Mouse (Mus musculus) activated CD4-positive, CD25-positive, alpha-beta regulatory T cell, adult 4 months (primary cell): ENCODE results near the gene Olfr742. TPM values are rescaled to one million over a fixed set of nuclear protein-coding genes. Genes with fewer than 3 reads are reported as not detected.

Experiments
- ATAC-seq: one replicate; pipeline ENCODE4 v1.8.0; 2017
- polyA plus RNA-seq, 2 experiments: library from polyadenylated mRNA; unstranded; fragments of 100-300 nt; shearing (Covaris generic); gene quantifications; one replicate each; pipeline ENCODE4 v1.2.1; 2017

Gene Olfr742
- polyA plus RNA-seq, result under 1 TPM in 1 of 2 experiments, not detected in 1; 0.25 TPM

DNA sequence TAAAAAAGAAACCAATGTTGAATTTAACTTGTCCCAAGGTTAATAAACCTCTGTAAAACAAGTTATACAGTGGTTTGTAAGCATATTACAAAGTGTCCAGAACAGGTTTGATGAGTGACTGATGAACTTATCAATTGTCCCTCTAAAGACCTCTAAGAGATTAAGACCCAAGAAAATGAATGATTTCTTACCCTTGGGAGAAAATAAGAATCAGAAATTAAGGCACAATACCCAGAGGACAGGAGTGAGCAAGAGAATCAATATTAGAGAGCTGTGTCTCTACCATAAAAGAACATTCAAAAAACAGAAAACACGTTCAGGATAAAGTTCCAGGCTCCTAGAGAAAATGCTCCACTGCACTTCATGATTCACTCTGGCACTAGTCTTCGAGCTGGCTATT is at the start of gene Olfr742:
Gene Olfr742 (plus strand): TSS at position 301 of the 400 bp plus-strand sequence.
- no peak for ATAC-seq

DNA sequence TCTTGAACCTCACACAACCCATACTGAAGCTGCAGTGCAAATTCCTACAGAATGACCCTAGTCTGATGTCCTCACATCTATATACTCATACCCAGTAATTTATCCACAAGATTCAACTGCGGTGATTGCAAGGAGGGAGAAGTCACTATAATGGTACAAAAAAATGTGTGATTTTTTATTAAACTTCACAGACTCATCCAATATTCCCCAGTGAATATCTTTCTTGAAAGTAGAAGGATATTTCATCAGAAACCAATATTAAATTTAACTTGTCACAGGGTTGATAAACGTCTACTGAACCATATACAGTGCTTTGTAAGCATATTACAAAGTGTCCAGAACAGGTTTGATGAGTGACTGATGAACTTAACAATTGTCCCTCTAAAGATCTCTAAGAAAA is 31.0 kb upstream of the Olfr742 start, which contains the start of gene Olfr741:
Gene Olfr741 (plus strand): TSS at position 301 of the 400 bp plus-strand sequence.
- no peak for ATAC-seq

DNA sequence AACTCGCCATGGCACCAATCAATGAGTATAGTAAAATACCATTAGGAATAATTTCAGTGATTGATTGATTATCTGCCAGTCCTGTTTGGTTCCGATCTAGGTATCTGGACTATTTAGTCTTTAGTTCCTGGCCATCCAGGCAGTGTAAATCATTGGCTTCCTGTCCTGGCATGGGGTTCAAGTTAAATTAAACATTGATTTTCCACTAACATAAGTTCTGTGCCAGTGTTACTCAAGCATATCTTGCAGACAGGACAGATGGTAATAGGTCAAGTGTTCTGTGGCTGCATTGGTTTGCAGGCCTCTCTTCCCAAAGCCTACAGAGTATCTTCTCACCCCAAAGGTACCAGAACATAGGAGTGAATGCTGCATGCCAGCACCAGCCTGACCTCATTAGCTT is 25.0 kb upstream of the Olfr742 start:
- no peak for ATAC-seq

DNA sequence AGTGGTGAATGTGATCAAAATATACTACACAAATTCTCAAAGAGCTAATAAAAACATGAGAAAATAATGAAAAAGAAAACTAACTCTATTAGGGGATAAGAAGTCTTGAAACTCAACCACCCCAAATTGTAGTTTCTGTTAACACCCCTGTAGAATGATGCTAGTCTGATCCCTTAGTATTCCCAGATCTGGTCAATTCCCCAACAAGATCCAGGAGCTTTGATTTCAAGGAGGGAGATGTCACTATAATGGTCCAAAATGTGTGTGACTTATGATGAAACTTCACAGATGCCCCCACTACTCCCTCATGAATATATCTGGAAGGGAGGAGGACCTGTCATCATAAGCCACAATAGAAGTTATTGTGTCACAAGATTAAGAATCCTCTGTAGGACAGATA is 18.1 kb downstream of the Olfr742 start, which contains the start of gene Olfr743:
Gene Olfr743 (plus strand): TSS at position 301 of the 400 bp plus-strand sequence.
- ATAC-seq, result no peak

DNA sequence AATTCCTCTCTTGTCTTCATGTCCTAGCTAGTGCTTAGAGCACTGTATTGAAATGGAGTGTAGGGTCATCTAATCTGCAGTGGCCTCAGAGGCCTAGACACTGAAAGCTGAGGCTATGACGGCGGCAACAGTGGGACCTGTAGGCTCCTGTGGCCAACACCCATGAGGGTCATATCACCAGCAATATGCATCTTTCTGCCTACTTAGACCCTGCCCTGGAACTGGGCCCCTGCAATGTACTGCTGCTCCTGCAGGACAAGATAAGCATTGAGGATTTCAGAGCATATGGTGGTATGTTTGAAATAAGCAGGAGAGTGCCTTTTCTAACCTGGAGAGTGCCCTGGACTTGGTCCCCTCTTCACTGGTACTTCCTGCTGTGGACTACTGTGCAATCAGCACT is 49.3 kb downstream of the Olfr742 start:
- no peak for ATAC-seq

Other genes starting within 250 kb of the Olfr742 start
- under 1 TPM in 1 of 2 experiments, not detected in 1; 0.17 TPM for gene Olfr732, start 219.4 kb upstream of the Olfr742 start, polyA plus RNA-seq
- gene Olfr733, start 202.1 kb upstream of the Olfr742 start, polyA plus RNA-seq, result under 1 TPM in 1 of 2 experiments, not detected in 1; 0.28 TPM
- not detected for gene Olfr734, start 176.8 kb upstream of the Olfr742 start, polyA plus RNA-seq
- gene Olfr735, start 154.7 kb upstream of the Olfr742 start, polyA plus RNA-seq, result not detected
- gene Tlr11, start 145.7 kb upstream of the Olfr742 start, polyA plus RNA-seq, result not detected
- gene Olfr736, start 122.4 kb upstream of the Olfr742 start, polyA plus RNA-seq, result not detected
- not detected for gene Olfr738, start 96.0 kb upstream of the Olfr742 start, polyA plus RNA-seq
- not detected for gene Olfr739, start 85.0 kb upstream of the Olfr742 start, polyA plus RNA-seq
- gene Olfr740, start 58.1 kb upstream of the Olfr742 start, polyA plus RNA-seq, result not detected
- gene Olfr741, start 30.9 kb upstream of the Olfr742 start, polyA plus RNA-seq, result not detected
- gene Olfr743, start 18.2 kb downstream of the Olfr742 start, polyA plus RNA-seq, result not detected
- not detected for gene Olfr744, start 111.3 kb downstream of the Olfr742 start, polyA plus RNA-seq
- gene Olfr745, start 135.8 kb downstream of the Olfr742 start, polyA plus RNA-seq, result not detected
- not detected for gene Olfr746, start 143.5 kb downstream of the Olfr742 start, polyA plus RNA-seq
- gene Olfr747, start 189.6 kb downstream of the Olfr742 start, polyA plus RNA-seq, result not detected
- under 1 TPM in 1 of 2 experiments, not detected in 1; 0.21 TPM for gene Olfr748, start 203.8 kb downstream of the Olfr742 start, polyA plus RNA-seq
- not detected for gene Olfr749, start 241.5 kb downstream of the Olfr742 start, polyA plus RNA-seq